Mouse (Mus musculus) layer of hippocampus, adult 18-20 months (tissue): Measurements from ENCODE around the gene Prss32. TPM values are rescaled to one million over a fixed set of nuclear protein-coding genes. Genes with fewer than 3 reads are reported as not detected.
A peak's percentile ranks its signal among the peaks of the same experiment; 100 is the strongest.

ENCODE experiments used
- DNase-seq, 2 experiments: peaks; one replicate each; pipeline ENCODE4 v3.0.0; 2022; ENCODE audit warnings: low spot score in 2 of 2
- long read RNA-seq: library from polyadenylated mRNA; stranded (forward); transcript quantifications from one replicate; pipeline ENCODE4 v2.0.0, GENCODE M21; 2021
- total RNA-seq, 2 experiments: library from RNA; stranded (reverse); gene quantifications; 2 replicates each; pipeline ENCODE4 v1.2.3; 2021

Prss32 gene
- not detected for total RNA-seq
- long read RNA-seq, result 0 reads

DNA sequence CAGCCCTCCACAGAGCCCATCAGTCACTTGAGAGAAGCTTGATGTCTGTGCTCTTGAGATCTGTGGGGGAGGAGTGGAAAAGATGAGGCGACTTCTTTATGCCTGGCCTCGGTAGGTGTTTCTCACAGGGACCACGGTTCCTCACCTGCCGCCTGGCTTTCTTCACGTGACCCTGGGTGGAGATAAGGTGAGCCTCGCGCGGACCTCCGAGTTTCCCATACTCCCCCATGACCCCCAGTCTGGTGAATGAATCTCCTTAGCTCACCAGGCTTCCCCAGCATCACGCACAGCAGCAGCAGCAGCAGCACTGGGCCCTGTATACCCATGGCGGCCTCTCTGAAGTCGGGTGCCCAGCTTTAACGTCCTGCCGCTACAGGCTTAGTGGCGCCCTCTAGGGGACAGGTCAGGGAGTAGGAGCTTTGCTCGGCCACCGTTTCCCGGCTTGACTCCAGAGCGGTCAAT, at the start of gene Prss32, which contains the start of gene Prss41:
Gene Prss32, plus strand, starts transcription at position 44 of the 462 bp plus-strand sequence.
Gene Prss41, minus strand, starts transcription at position 361 of the 462 bp plus-strand sequence.
- DNase-seq, result peak in 1 of 2 experiments; percentile 44

DNA sequence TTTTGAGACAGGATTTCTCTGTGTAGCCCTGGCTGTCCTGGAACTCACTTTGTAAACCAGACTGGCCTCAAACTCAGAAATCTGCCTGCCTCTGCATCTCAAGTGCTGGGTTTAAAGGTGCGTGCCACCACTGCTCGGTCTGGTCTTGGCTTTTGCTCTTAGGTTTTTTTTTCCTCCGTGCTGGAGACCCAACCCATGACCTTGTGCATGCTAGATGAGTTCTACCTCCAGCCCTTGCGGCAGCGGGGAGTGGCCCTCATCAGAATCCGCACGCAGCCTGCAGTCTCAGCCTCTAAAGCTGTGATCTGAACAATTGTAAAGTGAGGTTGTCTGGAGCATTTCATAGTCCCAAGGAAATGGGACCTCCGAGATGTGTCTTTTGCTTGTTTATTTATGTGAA, 48.3 kb upstream of the Prss32 start:
- DNase-seq, result no peak

GRCm38 (mm10) chr17:23797316-23797715, 46.3 kb upstream of the Prss32 start:
- DNase-seq, result no peak

DNA sequence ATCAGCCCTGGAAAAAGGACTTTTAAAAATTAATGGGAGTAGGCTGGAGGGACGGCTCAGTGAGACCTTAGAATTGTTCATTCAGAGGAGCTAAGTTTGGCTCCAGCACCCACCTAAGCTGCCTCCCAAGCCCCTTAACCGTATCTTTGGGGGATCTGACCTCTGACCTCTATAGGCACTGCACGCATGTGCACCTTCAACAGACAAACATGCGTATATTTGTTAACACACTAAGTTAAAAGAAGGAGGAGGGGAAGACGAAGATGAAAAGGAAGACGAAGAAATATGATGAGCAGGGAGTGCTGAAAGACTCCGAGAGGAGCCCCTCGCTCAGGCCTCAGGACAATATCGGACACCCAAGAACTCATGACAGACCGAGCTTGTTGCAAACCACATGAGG, 42.0 kb upstream of the Prss32 start:
- DNase-seq, result no peak

DNA sequence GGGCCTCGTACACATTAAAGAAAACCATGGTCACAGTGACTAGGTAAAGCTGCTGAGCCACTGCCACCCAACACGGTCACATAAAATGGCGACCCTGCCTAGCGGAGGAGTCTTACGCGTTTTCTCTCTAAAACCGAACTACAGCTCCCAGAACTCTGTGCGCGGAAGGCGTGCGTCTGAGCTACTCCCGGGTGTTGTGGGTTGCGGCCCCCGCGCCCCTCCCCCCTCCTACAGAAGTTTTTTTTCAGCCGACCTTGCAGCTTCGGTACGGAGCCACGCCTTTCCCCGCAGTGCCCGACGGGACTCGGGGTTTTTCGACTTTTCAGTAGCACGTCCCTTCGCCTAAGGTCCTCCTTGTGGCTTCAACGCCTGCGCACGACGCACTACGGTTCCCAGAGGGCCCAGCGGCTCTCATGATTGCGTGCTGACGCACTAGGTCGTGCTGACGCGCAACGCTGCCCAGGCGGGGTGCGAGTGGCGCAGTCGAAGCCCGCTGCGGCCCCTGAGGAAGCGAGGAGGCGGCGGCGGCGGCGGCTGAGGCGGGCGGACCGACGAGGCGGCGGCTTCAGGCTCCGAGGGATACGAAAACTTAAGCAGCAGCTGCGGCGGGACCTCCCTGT, 40.8 kb upstream of the Prss32 start:
- DNase-seq, result peak; percentile 98 to 99

DNA sequence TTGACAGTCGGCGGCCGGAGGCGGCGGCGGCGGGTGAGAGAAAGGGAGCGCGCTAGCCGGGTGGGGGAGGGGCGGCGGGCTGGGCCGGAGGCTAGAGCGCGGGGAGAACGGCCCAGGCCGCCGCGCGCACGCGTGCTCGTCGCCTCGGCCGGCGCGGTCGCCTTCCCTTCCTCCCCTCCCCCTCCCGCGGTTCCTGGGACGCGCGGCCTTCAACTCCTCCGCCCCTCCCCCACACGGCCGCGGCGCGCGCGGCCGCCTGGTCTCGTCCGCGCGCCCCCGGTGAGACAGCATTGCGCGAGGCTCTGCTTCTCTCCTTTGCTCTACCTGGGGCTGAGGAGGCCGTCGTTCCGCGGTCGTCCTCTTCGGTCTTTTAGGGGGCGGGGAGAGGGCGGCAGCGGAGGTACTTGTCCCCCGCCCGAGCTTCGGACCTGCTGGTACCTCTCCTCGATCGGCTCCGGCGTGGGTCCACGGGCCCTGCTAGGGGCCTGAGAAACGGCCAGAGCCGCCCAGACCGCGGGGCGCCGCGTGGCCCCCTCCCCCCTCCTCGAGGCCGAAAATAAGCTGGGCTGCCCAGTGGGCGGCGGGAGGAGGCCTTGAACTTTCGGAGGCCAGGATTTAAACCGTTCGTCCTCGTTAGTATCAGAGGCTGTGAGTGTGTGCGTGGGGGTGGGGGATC, 40.2 kb upstream of the Prss32 start:
- DNase-seq, result peak in 1 of 2 experiments; percentile 72

DNA sequence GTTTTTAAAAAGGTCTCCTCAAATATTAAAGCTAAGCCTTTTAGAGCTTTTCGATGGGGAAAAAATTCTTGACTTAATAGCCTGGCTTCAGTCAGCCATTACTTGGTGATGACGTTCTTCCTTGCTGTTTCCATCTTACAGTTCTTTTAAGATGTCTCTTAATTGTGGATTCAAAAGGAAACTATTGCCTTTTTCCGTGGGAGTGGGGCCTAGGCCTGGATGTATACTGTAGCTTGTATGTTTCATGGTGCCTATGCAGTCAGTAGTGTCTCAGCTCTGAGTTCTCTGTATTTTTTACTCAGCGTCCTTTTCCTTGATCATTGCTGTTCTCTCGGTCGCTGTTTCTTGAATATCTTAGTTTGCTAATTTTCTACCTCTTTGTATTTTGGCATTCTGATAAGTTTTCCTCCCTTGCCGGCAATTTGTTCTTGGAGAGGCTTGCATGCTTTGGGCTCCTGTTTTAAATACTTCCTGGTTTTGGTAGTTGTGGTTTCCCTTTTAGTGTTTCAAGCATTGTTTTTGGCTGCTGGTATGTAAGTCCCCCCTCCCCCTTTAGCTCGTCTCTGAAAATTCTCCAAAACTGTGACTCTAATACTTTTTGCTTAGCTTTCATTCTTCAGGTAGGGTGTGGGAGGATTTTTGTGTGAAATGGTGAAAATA, 39.1 kb upstream of the Prss32 start:
- DNase-seq, result no peak

DNA sequence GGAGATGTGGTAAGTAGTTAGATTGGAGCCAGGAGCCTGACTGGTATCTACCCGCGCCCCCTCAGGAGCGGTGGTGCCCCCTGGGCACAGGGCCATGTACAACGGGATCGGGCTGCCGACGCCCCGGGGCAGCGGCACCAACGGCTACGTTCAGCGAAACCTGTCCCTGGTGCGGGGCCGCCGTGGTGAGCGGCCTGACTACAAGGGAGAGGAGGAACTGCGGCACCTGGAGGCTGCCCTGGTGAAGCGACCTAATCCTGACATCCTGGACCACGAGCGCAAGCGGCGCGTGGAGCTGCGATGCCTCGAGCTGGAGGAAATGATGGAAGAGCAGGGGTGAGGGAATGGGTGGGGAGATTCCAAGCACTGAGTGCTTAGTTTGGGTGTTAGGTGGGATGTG, 36.8 kb upstream of the Prss32 start:
- DNase-seq, result no peak

DNA sequence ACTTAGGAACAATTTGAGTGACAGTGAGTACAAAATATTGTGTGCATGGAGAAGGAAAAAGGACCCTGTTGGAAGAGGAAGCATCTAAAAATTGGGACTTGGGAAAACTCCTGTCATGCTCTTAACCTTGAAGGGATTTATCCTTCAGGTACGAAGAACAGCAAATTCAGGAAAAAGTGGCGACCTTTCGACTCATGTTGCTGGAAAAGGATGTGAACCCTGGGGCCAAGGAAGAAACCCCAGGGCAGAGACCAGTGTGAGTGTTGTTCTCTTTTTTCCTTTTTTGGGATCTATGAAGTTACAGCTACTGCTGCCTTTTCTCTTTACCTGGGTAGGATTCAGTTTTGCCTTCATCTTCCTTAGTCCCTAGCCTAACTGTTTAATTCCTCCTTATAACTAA, 35.7 kb upstream of the Prss32 start:
- no peak for DNase-seq

GRCm38 (mm10) chr17:23815641-23816040, 28.0 kb upstream of the Prss32 start:
- DNase-seq, result peak in 1 of 2 experiments; percentile 27

- DNase-seq, result no peak
These were observed 25.1 kb upstream of the Prss32 start for GRCm38 (mm10) chr17:23818579-23818978.

GRCm38 (mm10) chr17:23819235-23819634, 24.4 kb upstream of the Prss32 start:
- no peak for DNase-seq

DNA sequence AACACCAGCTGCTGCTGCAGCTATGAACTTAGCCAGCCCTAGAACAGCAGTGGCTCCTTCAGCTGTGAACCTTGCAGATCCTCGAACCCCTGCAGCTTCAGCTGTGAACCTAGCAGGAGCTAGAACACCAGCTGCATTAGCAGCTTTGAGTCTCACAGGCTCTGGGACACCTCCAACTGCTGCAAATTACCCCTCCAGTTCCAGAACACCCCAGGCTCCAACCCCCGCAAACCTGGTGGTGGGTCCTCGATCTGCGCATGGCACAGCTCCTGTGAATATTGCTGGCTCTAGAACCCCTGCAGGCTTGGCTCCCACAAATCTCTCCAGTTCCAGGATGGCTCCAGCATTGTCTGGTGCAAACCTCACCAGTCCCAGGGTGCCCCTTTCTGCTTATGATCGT, 22.9 kb upstream of the Prss32 start:
- peak; percentile 44 to 55 for DNase-seq

- DNase-seq, result no peak
These were observed 21.6 kb upstream of the Prss32 start for GRCm38 (mm10) chr17:23822094-23822493.

GRCm38 (mm10) chr17:23823018-23823417, 20.6 kb upstream of the Prss32 start:
- no peak for DNase-seq

DNA sequence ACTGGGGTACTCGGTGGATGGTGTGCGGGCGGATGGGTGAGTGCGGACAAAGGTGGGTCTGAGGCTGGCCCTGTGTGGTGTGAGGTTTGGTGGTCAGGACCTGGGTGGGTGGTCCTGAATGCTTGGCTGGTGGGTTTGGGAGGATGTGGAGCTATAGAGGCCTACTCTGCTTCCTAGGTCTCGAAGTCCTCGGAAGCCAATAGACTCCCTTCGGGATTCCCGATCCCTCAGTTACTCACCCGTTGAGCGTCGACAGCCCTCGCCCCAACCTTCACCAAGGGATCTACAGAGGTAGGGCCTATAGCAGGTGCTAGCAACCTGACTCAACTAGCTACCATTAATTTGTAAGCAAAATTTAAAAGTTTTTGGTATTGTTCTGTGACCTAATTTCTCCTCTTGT, 20.0 kb upstream of the Prss32 start:
- DNase-seq, result no peak

GRCm38 (mm10) chr17:23825591-23825990, 18.1 kb upstream of the Prss32 start:
- DNase-seq, result no peak

DNA sequence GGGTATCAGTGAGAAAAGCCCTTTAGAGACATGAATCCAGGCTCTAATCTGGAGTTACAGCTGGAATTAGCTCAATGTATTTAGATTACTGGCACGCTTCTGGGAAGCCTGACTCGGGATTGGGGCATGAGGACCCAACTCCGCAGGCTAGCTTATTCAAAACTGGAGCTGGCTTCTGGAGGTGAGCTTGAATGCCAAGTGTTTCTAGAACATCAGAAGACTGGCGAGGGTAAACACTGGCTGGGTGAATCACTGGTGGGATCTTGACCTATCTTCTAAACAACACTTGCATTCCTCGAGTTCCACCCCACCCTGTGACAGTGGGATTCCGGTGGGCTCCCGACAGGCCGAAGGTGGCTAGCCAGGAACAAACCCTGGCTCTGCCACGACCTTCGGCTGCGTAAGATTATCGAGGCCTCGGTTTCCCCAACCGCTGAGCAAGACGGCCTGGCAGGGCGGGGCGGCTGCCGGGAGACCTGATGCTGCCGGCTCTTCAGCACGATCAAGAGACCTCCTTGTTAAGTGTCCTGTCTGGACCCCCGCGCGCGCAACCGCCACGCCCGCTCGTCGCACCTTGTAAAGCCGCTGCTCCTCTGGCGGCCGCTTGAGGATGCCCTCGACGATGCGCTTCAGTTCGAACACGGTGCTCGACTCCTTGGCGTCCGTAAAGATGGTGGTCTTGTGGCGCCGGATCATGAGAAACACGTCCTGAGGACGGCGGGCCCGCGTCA, 15.2 kb upstream of the Prss32 start:
- DNase-seq, result peak; percentile 19 to 35

DNA sequence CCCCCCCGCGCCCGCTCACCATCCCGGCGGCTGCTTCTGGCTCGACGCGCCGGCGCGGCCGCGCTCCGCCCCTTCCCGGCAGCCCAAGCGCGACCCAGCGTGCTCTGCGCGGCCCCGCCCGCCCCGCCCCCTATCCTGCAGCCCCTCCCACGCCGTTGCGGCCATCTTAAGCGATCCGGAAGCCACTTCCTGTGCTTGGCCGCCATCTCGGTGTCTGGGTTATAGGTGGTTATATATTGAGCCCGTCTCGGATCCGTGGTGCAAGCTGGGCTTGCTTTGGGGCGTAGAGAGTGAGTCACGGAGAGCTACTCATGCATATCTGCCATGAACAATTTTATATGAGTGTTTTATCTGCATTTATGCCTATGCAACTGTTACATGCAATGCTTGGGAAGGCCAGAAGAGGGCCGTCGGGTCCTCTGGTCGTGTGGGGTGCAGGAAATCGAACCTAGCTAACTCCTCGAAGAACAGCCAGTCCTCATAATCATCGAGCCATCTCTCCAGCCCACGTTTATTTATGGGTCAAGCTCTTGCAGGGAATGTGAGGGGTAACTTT, 14.5 kb upstream of the Prss32 start, which contains the start of gene Elob:
Gene Elob, minus strand, starts transcription at position 73 of the 556 bp plus-strand sequence.
- peak; percentile 74 to 92 for DNase-seq

GRCm38 (mm10) chr17:23831201-23831600, 12.5 kb upstream of the Prss32 start:
- DNase-seq, result no peak

DNA sequence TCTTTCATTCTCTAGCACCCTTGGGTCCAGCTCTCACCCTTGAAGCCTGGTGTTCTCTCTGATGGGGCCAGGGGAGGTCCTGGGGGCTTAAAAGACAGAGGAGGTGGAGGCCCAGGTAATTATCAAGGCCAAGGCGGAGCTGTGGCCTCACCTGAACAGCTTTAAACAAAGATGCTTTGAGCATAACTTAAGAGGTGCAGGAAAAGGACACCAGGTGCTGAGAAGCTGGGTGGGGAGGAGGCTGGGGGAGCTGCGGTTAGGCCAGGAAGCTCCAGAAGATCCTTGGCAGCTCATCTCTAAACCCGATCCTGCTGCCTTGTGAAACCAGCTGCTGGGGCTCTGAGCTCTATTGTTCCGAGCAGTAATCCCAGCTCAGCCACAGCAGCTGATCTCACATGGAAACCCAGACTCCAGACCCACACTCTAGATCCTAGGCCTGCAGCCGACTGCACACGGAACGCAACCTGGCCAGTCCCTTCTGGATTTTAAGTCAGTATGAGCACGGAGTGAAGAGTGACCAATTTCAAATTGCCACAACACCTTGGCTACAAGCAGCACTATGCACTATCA, 7.6 kb upstream of the Prss32 start, which contains the start of gene Prss33:
Gene Prss33, minus strand, starts transcription at position 51 of the 570 bp plus-strand sequence.
- no peak for DNase-seq
